Mouse (Mus musculus): ENCODE data around the gene Mtx3. TPM values are rescaled to one million over a fixed set of nuclear protein-coding genes. Genes with fewer than 3 reads are reported as not detected.
"Not testable (repeated sequence)": the region's sequence is repeated elsewhere in the genome, so short reads cannot be mapped to it uniquely, and the experiment has no call there.

Gene Mtx3
- 1.2 and 1.5 TPM in 2 replicates for polyA plus RNA-seq (2015; fragmentation: Nextera tagmentation; extraction: Ambion mirVana)

DNA sequence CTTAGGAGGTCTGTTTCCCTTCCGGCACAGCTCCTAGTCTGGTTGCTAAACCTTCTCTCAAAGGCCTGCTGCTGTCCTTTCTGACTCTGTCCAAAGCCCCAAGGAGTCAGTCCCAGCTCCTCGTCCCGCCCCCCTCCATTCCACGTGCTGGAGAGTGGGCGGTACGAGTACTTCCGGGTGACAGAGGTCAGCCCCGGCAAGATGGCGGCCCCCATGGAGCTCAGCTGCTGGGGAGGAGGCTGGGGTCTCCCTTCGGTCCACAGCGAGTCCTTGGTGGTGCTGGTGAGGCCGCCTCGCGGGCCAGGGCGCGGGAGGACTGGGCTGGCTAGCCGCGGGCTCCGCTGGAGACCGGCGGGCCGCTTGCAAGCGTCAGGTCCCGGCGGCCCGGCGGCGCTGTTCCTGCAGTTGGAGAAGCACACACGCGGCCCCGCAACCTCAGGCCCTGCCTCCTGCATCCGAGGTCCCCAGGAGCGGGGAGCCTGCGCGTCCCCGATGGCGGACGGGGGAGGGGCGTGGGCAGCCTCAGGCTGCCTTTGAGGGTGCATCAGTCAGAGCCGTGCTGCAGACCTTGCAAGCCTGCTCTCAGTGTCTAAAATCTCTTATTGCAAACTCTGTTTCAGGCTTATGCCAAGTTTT is at the start of gene Mtx3:
Gene Mtx3 (plus strand): TSS at position 175 of the 636 bp plus-strand sequence.
- peaks cover 2% of the 10 kb centered on the region; the same call in 1 of the 2 replicates for H3K4me1 ChIP-seq (replicated peaks; ENCODE audit: control insufficient read depth, insufficient read depth)
- peak within 1 kb of the TSS; percentile 94 for H3K4me2 ChIP-seq (replicated peaks; ENCODE audit: low read depth)
- H3K36me3 ChIP-seq (ENCODE audit: control insufficient read depth, insufficient read depth, low read length) = peaks cover 6% of the 10 kb centered on the region; the same call in 1 of the 2 replicates
- DNase-seq (ENCODE audit: low spot score) (peak; percentile 86), ATAC-seq (ENCODE audit: low FRiP score, low TSS enrichment) (peak; percentile 96)
- peak within 1 kb of the TSS; percentile 88 for H3K9ac ChIP-seq (ENCODE audit: low read length)
- WGBS = 2% methylated on average over 37 of the region's 40 CpGs
- peak within 1 kb of the TSS; percentile 74 for H3K27ac ChIP-seq (replicated peaks)
- TF ChIP-seq CTCF (IDR thresholded peaks at IDR 0.05; ENCODE audit: low read depth) (no peak), EP300 (optimal IDR thresholded peaks at IDR 0.05) (no peak)
- no peaks in the 10 kb centered on the region for H3K27me3 ChIP-seq (ENCODE audit: control insufficient read depth, insufficient read depth, low read length)
- H3K4me3 ChIP-seq (ENCODE audit: low read depth, low read length) = peak within 1 kb of the TSS; percentile 90
- no peaks in the 10 kb centered on the region for H3K9me3 ChIP-seq (ENCODE audit: control insufficient read depth, low read length)

DNA sequence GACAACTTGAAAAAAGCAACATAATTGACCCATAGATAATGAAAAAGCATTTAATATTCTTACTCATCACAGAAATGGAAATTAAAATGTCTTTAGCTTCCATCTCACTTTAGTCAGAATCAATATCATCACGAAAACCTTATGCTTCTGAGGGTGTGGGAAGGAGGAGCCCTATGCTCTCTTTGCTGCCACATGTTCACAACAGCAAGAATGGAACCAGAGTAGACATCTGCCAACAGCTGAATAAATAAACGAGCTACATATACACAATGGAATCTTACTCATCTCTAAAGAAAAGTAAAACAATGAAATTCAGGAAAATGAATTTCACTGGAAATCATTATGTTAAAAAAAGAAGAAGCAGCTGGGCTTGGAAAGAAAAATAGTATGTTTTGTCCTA is 45.7 kb upstream of the Mtx3 start:
- Histone ChIP-seq H3K4me1 (replicated peaks; ENCODE audit: control insufficient read depth, insufficient read depth) (no peaks in the 10 kb centered on the region), H3K27me3 (ENCODE audit: control insufficient read depth, insufficient read depth, low read length) (no peaks in the 10 kb centered on the region), H3K9ac (ENCODE audit: low read length) (no peak overlapping the region), H3K4me3 (ENCODE audit: low read depth, low read length) (no peak overlapping the region), H3K4me2 (replicated peaks; ENCODE audit: low read depth) (no peak overlapping the region), H3K27ac (replicated peaks) (no peak overlapping the region), H3K36me3 (ENCODE audit: control insufficient read depth, insufficient read depth, low read length) (no peaks in the 10 kb centered on the region), H3K9me3 (ENCODE audit: control insufficient read depth, low read length) (no peaks in the 10 kb centered on the region)
- 57% methylated on average over 2 of the region's 2 CpGs for WGBS
- no peak for DNase-seq (ENCODE audit: low spot score)
- no peak for ATAC-seq (ENCODE audit: low FRiP score, low TSS enrichment)
- TF ChIP-seq EP300 (optimal IDR thresholded peaks at IDR 0.05) (no peak), CTCF (IDR thresholded peaks at IDR 0.05; ENCODE audit: low read depth) (no peak)

DNA sequence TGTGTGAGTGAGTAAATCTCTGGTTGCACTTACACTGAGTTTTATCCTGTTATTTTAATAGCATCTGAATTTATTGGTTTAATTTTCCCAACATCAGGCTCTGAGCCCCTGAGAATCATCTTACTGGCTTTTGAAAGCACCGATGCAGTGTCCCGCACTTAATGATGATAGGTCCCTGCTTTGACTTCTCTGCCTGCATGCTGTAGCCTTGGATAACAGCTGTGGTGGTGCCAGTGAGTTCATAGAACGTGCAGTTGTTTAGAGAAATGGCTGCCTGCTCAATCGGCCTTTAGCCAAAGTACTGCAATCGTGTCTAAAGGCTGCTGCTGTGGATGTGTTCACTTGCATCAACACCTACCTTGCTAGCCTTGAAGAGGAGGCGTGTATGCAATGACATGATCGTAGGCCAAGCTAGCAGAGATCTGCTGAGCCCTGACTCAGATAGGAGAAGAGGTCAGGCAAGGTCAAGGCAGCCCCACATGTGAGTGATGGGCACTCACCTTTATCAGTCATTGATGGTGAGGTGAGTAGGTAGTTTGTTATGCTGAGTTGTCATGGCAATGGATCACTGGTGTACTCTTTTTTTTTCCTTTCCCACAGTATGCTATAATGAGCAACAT is 45.1 kb upstream of the Mtx3 start:
- ATAC-seq (ENCODE audit: low FRiP score, low TSS enrichment) (no peak), DNase-seq (ENCODE audit: low spot score) (no peak)
- H3K4me3 ChIP-seq (ENCODE audit: low read depth, low read length) = no peak overlapping the region
- H3K27me3 ChIP-seq (ENCODE audit: control insufficient read depth, insufficient read depth, low read length) = no peaks in the 10 kb centered on the region
- H3K4me2 ChIP-seq (replicated peaks; ENCODE audit: low read depth) = no peak overlapping the region
- H3K36me3 ChIP-seq (ENCODE audit: control insufficient read depth, insufficient read depth, low read length) = no peaks in the 10 kb centered on the region
- TF ChIP-seq CTCF (IDR thresholded peaks at IDR 0.05; ENCODE audit: low read depth) (no peak), EP300 (optimal IDR thresholded peaks at IDR 0.05) (no peak)
- H3K9ac ChIP-seq (ENCODE audit: low read length) = no peak overlapping the region
- 57% methylated on average over 7 of the region's 7 CpGs for WGBS
- H3K4me1 ChIP-seq (replicated peaks; ENCODE audit: control insufficient read depth, insufficient read depth) = no peaks in the 10 kb centered on the region
- no peaks in the 10 kb centered on the region for H3K9me3 ChIP-seq (ENCODE audit: control insufficient read depth, low read length)
- H3K27ac ChIP-seq (replicated peaks) = no peak overlapping the region

- no peaks in the 10 kb centered on the region for H3K4me1 ChIP-seq (replicated peaks; ENCODE audit: control insufficient read depth, insufficient read depth)
- no peaks in the 10 kb centered on the region for H3K27me3 ChIP-seq (ENCODE audit: control insufficient read depth, insufficient read depth, low read length)
- no peak overlapping the region for H3K4me3 ChIP-seq (ENCODE audit: low read depth, low read length)
- H3K27ac ChIP-seq (replicated peaks) = no peak overlapping the region
- no peak overlapping the region for H3K9ac ChIP-seq (ENCODE audit: low read length)
- no peak for ATAC-seq (ENCODE audit: low FRiP score, low TSS enrichment)
- no peaks in the 10 kb centered on the region for H3K9me3 ChIP-seq (ENCODE audit: control insufficient read depth, low read length)
- H3K4me2 ChIP-seq (replicated peaks; ENCODE audit: low read depth) = no peak overlapping the region
- no peaks in the 10 kb centered on the region for H3K36me3 ChIP-seq (ENCODE audit: control insufficient read depth, insufficient read depth, low read length)
- no peak for DNase-seq (ENCODE audit: low spot score)
- no peak for TF ChIP-seq CTCF (IDR thresholded peaks at IDR 0.05; ENCODE audit: low read depth)
- no peak for TF ChIP-seq EP300 (optimal IDR thresholded peaks at IDR 0.05)
Measured at GRCm38 (mm10) chr13:92806785-92807184, 37.8 kb upstream of the Mtx3 start.

DNA sequence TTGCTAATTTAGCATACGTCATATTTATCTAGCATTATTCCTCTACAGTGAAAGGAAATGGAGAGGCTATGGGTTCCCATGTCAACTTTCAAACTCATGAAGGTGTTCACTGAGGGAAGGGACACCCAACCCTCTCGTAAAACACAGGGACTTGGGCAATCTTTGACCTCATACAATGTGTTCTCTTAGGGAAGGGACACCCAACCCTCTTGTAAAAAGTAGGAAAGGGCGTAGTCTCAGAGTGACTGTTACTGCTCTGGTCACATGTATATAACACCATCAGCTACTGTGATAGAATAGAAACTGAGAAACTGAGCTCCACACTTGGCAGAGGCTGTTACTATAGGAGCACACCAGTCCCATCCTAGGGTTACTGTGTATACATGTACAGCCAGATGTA is 36.7 kb upstream of the Mtx3 start:
- Histone ChIP-seq H3K4me3 (ENCODE audit: low read depth, low read length) (no peak overlapping the region), H3K27ac (replicated peaks) (no peak overlapping the region), H3K27me3 (ENCODE audit: control insufficient read depth, insufficient read depth, low read length) (no peaks in the 10 kb centered on the region), H3K4me2 (replicated peaks; ENCODE audit: low read depth) (no peak overlapping the region), H3K4me1 (replicated peaks; ENCODE audit: control insufficient read depth, insufficient read depth) (no peaks in the 10 kb centered on the region), H3K9ac (ENCODE audit: low read length) (no peak overlapping the region), H3K9me3 (ENCODE audit: control insufficient read depth, low read length) (no peaks in the 10 kb centered on the region), H3K36me3 (ENCODE audit: control insufficient read depth, insufficient read depth, low read length) (no peaks in the 10 kb centered on the region)
- ATAC-seq (ENCODE audit: low FRiP score, low TSS enrichment) (no peak), DNase-seq (ENCODE audit: low spot score) (no peak)
- TF ChIP-seq EP300 (optimal IDR thresholded peaks at IDR 0.05) (no peak), CTCF (IDR thresholded peaks at IDR 0.05; ENCODE audit: low read depth) (no peak)
- WGBS = 88% methylated on average over 3 of the region's 3 CpGs

DNA sequence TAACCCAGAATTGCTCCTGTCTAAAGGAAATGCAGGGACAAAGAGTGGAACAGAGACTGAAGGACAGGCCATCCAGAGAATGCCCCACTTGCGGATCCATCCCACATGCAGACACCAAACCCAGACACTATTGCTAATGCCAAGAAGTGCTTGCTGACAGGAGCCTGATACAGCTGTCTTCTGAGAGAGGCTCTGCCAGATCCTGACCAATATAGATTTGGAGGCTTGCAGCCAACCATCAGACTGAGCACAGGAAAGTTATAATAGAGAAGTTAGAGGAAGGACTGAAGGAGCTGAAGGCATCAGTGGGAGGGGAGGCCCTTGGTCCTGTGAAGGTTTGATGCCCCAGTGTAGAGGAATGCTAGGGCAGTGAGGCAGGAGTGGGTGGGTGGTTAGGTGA is 34.0 kb upstream of the Mtx3 start:
- not testable (repeated sequence) for ATAC-seq (ENCODE audit: low FRiP score, low TSS enrichment); H3K4me1 ChIP-seq (replicated peaks; ENCODE audit: control insufficient read depth, insufficient read depth); H3K27ac ChIP-seq (replicated peaks); DNase-seq (ENCODE audit: low spot score); H3K9me3 ChIP-seq (ENCODE audit: control insufficient read depth, low read length); H3K4me3 ChIP-seq (ENCODE audit: low read depth, low read length); H3K36me3 ChIP-seq (ENCODE audit: control insufficient read depth, insufficient read depth, low read length); H3K27me3 ChIP-seq (ENCODE audit: control insufficient read depth, insufficient read depth, low read length); H3K9ac ChIP-seq (ENCODE audit: low read length); H3K4me2 ChIP-seq (replicated peaks; ENCODE audit: low read depth)
- 78% methylated on average over 1 of the region's 1 CpGs for WGBS

Measured in stomach, postnatal 0 days (tissue).